Mouse (Mus musculus): ENCODE data around the gene Scgb1b10.
"Not testable (repeated sequence)": the region's sequence is repeated elsewhere in the genome, so short reads cannot be mapped to it uniquely, and the experiment has no call there.

Scgb1b10 gene

DNA sequence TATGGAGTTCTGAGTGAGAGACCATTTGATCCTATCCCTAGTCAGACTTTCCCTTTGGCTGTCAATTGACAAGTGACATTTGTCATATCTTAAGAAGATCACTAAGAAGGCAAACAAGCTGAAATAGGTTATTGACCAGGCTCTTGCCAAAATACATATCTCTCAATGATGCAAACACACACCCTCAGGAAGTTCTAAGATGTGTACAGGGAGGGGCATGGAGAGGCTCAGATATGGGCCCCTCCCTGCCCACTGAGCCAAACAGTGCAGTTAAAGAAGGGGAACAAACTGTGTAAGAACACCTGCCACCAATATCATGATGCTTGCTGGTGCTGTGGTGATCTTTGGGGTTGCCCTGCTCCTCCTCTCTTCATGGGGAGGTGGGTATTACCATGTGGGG is at the start of gene Scgb1b10:
Scgb1b10 (plus strand) TSS at position 301 of the 400 bp plus-strand sequence.
- not testable (repeated sequence) for DNase-seq (ENCODE audit: low read depth, low spot score)
